Mouse (Mus musculus) kidney, embryonic 15.5 days (tissue): ENCODE data around the gene Camta1. TPM values are rescaled to one million over a fixed set of nuclear protein-coding genes. Genes with fewer than 3 reads are reported as not detected.

Experiments
- ATAC-seq: fragments of 200-750 bp; cut with Nextera tagmentation; replicated peaks from 2 replicates; pipeline ENCODE4 v1.8.0; 2017; ENCODE audit warnings: moderate TSS enrichment; ENCODE audit not compliant: low FRiP score
- H3K27ac ChIP-seq: fragments of 300-500 bp; sonication (generic); 2 replicates; pipeline ENCODE4 v1.5.1; 2015; ENCODE audit warnings: mild to moderate bottlenecking, inconsistent platforms
- H3K27me3 ChIP-seq: fragments of 300-500 bp; sonication (generic); 2 replicates; pipeline ENCODE4 v1.6.1; 2015; ENCODE audit warnings: inconsistent platforms
- H3K36me3 ChIP-seq: fragments of 300-500 bp; sonication (generic); 2 replicates; pipeline ENCODE4 v1.6.1; 2015; ENCODE audit warnings: inconsistent platforms
- H3K4me1 ChIP-seq: fragments of 300-500 bp; sonication (generic); 2 replicates; pipeline ENCODE4 v1.6.1; 2015; ENCODE audit warnings: inconsistent platforms
- H3K4me2 ChIP-seq: fragments of 300-500 bp; sonication (generic); 2 replicates; pipeline ENCODE4 v1.6.1; 2015; ENCODE audit warnings: moderate library complexity, mild to moderate bottlenecking, inconsistent platforms
- H3K4me3 ChIP-seq: fragments of 300-500 bp; sonication (generic); replicated peaks from 2 replicates; pipeline ENCODE4 v1.5.1; 2015; ENCODE audit warnings: mild to moderate bottlenecking, inconsistent platforms
- H3K9ac ChIP-seq: fragments of 300-500 bp; sonication (generic); 2 replicates; pipeline ENCODE4 v1.6.1; 2015; ENCODE audit warnings: mild to moderate bottlenecking, inconsistent platforms
- H3K9me3 ChIP-seq: fragments of 300-500 bp; sonication (generic); replicated peaks from 2 replicates; pipeline ENCODE4 v1.6.1; 2016; ENCODE audit warnings: inconsistent platforms
- WGBS: fragments of 180-500 bp; shearing (Covaris S2); methylation state at CpG from one replicate; pipeline ENCODE4 v1.1.7; 2015; ENCODE audit warnings: mixed read lengths; 5-methylcytosine and 5-hydroxymethylcytosine counted together
- polyA plus RNA-seq: library from polyadenylated mRNA; unstranded; fragments of >200 nt; fragmentation: Nextera tagmentation; extraction: Ambion mirVana; gene quantifications from 2 replicates; pipeline ENCODE4 v1.2.1, GENCODE M21; 2015

Gene Camta1
- polyA plus RNA-seq, 1 experiment from 2014 or later = 87.9 TPM

DNA sequence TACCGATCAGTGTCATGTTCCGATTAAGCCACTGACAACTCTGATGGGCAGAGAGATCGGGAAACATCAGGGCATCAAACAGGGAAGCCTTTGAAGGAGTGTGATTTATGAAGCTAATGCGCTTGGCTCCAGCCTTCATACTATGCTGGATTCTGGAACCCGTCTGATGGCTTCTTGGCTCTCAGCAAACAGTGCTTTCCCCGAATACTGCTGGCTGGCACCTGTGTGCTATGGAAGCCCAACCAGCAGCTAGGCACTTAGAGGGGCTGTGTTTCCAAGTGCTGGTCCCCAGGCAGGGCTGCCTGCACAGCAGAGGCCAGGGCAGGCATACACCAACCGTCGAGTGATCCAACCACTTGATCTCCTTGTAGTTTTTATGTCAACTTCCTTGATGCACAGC lies 701.2 kb downstream of the Camta1 start:
- no peak overlapping the region for H3K4me3 ChIP-seq
- no peak overlapping the region for H3K9ac ChIP-seq
- 0 out of 2 replicates have a peak, but pooled peaks cover 2% of the 10 kb centered on the region for H3K4me1 ChIP-seq
- no peak for ATAC-seq
- H3K27ac ChIP-seq = no peak overlapping the region
- H3K36me3 ChIP-seq = no peaks in the 10 kb centered on the region
- H3K27me3 ChIP-seq = peaks cover 45% of the 10 kb centered on the region
- WGBS = 69% methylated on average over 8 of the region's 8 CpGs
- no peaks in the 10 kb centered on the region for H3K9me3 ChIP-seq
- H3K4me2 ChIP-seq = no peak overlapping the region

DNA sequence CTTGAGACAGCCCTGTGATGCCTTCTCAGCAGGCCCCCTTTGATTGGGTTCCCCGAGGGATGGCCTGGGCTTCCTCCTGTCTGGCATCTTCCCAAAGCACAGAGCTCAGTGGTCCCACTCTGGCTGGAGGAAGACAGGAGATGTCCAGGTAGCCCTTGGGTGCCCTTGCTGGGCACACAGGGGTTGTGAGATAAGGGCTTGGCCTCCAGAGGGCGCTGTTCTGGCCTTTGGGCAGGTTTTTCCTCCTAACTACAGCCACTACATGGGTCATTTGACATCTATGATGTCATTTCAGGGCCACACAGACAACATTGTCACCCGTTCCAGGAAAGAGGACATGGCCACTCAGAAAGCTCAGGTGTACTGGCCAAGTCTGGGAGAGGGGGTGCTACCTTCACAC lies 703.4 kb downstream of the Camta1 start:
- Histone ChIP-seq H3K9me3 (no peaks in the 10 kb centered on the region), H3K9ac (no peak overlapping the region), H3K4me1 (no peaks in the 10 kb centered on the region), H3K4me2 (no peak overlapping the region), H3K36me3 (no peaks in the 10 kb centered on the region), H3K4me3 (no peak overlapping the region), H3K27me3 (peaks cover 39% of the 10 kb centered on the region), H3K27ac (no peak overlapping the region)
- WGBS = 45% methylated on average over 3 of the region's 3 CpGs
- ATAC-seq = no peak

DNA sequence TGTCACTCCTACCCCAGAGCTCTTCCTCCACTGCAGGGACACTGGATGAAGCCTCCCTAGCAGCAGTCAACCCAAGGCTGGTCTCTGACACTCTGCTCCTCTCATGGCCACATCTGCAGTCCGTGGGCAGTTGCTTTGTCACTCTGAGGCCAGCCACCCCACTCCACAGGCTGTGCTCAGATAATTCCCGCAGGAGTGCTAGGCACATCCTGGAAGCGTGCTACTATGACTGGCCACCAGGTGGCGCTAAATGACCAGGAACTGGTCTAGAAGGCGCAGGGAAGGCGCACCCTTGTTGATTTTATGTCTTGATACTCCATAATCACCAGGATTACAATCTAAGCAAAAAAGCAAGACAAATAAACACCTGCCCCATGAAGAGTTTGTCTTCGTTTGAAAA lies 704.8 kb downstream of the Camta1 start:
- H3K36me3 ChIP-seq = no peaks in the 10 kb centered on the region
- H3K9ac ChIP-seq = no peak overlapping the region
- peaks cover 8% of the 10 kb centered on the region for H3K4me1 ChIP-seq
- H3K9me3 ChIP-seq = no peaks in the 10 kb centered on the region
- peaks cover 36% of the 10 kb centered on the region for H3K27me3 ChIP-seq
- H3K27ac ChIP-seq = no peak overlapping the region
- ATAC-seq = 0 out of 2 replicates have a peak, but pooled peaks have one; percentile 34
- WGBS = 1% methylated on average over 7 of the region's 7 CpGs
- H3K4me3 ChIP-seq = no peak overlapping the region
- no peak overlapping the region for H3K4me2 ChIP-seq

DNA sequence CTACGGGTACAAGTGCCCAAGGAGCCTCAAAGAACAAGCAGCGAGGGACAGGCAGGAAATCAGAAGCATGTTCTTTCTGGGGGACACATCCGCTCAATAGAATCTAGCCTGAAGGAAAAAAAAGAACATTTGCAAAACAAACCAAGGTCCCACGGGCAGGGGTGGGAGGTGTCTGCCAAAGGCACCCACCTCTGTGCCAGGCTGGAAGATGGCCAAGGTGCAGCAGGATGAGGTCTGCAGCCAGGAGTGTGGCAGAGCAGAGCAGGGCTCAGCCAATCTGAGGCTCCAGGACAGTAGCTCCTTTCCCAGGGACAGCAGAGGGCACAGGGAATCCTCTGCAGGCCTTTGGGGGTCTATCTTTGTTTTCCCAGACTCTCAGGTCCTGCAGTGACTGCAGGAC lies 706.1 kb downstream of the Camta1 start:
- no peaks in the 10 kb centered on the region for H3K36me3 ChIP-seq
- no peaks in the 10 kb centered on the region for H3K9me3 ChIP-seq
- H3K27ac ChIP-seq = no peak overlapping the region
- peaks cover 34% of the 10 kb centered on the region for H3K27me3 ChIP-seq
- no peak for ATAC-seq
- H3K9ac ChIP-seq = no peak overlapping the region
- H3K4me3 ChIP-seq = no peak overlapping the region
- 73% methylated on average over 4 of the region's 4 CpGs for WGBS
- no peak overlapping the region for H3K4me2 ChIP-seq
- peaks cover 8% of the 10 kb centered on the region for H3K4me1 ChIP-seq

DNA sequence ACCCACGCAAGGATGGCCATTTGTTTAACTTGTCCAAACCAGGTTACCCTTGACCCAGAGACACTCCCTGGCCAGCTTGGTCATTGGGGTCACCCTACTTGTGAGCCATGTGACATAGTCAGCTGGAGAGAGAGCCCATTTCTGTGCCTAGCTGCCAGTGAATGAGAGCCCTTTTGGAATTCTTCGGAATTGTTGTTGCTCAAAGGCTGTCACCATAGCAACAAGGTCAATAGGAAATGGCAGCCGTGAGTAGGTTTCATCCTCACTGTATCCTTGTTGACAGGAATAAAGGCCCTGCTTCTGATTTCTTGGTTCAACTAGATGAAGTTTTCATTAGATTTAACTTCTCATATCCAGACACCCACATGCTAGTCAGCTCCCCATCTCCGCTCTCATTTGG lies 707.4 kb downstream of the Camta1 start:
- Histone ChIP-seq H3K4me2 (no peak overlapping the region), H3K4me1 (peaks cover 12% of the 10 kb centered on the region), H3K9ac (no peak overlapping the region), H3K36me3 (no peaks in the 10 kb centered on the region), H3K27me3 (peaks cover 30% of the 10 kb centered on the region), H3K27ac (no peak overlapping the region), H3K4me3 (no peak overlapping the region), H3K9me3 (no peaks in the 10 kb centered on the region)
- WGBS = 54% methylated on average over 4 of the region's 4 CpGs
- no peak for ATAC-seq

DNA sequence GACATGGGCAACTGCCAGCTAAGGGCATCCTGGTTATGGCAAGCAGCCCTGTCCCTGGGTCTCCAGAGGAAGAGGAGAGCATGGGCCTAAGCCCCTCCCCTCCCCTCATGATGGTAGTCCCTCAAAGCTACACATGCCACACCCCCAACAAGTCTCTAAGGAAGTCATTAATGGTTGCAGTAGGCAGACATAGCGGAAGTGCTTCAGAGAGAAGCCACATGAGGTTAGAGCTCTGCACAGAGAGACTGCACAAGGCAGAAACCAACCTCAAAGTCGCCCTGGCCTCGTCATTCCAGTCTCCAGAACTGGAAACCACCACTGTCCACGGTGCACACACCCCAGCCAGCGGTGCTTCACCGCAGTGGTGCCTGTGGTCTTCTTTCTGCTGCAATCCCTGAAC lies 709.7 kb downstream of the Camta1 start:
- 74% methylated on average over 6 of the region's 6 CpGs for WGBS
- Histone ChIP-seq H3K4me3 (no peak overlapping the region), H3K4me2 (no peak overlapping the region), H3K4me1 (peaks cover 18% of the 10 kb centered on the region), H3K27ac (no peak overlapping the region), H3K27me3 (peaks cover 34% of the 10 kb centered on the region), H3K9ac (no peak overlapping the region), H3K9me3 (no peaks in the 10 kb centered on the region), H3K36me3 (no peaks in the 10 kb centered on the region)
- peak; percentile 20; the same call in 1 of the 2 replicates for ATAC-seq

DNA sequence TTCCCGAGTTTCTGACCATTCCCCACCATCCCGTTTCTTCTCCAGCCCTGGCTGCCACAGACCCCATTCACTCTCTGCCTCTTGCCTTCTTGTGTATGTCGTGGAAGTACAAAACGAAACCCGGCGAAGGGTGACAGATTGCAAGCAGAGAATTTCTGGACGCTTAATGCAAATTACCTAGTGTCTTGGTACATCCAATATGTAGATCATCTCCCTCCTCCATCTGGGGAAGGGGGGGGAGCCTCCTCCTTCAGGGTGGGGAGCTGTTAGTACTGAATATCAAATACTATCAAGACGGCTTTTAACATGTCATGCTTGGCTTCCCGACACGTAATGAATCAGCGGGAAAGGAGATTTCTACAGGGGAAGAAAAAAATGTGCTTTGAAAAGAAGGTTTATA lies 710.8 kb downstream of the Camta1 start:
- no peak overlapping the region for H3K27ac ChIP-seq
- H3K36me3 ChIP-seq = no peaks in the 10 kb centered on the region
- H3K9me3 ChIP-seq = no peaks in the 10 kb centered on the region
- peaks cover 18% of the 10 kb centered on the region for H3K4me1 ChIP-seq
- H3K4me2 ChIP-seq = no peak overlapping the region
- no peak overlapping the region for H3K9ac ChIP-seq
- ATAC-seq = no peak
- WGBS = 64% methylated on average over 11 of the region's 11 CpGs
- H3K27me3 ChIP-seq = peaks cover 32% of the 10 kb centered on the region
- no peak overlapping the region for H3K4me3 ChIP-seq

DNA sequence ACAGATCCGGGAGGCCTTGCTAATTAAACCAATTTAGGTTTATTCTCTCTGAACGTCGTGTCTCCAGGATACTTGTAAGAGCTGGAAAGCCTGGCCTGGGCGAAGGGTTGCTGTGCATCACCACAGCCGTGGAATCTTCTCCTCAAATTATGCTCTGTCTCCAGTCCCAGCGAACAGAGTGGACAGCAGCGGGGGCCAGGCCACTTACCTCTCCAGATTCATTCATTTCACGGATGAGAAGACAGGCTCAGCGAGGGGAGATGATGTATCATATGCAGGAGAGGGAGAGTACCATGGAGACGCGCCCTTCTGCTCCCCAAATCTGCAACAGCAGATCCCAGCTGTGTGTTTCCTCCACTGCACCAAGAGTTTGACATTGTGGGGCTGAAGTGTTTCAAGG lies 711.6 kb downstream of the Camta1 start:
- no peak overlapping the region for H3K27ac ChIP-seq
- WGBS = 55% methylated on average over 11 of the region's 11 CpGs
- H3K4me3 ChIP-seq = no peak overlapping the region
- peaks cover 18% of the 10 kb centered on the region for H3K4me1 ChIP-seq
- no peak overlapping the region for H3K4me2 ChIP-seq
- no peaks in the 10 kb centered on the region for H3K9me3 ChIP-seq
- no peak for ATAC-seq
- no peaks in the 10 kb centered on the region for H3K36me3 ChIP-seq
- H3K27me3 ChIP-seq = peaks cover 25% of the 10 kb centered on the region
- H3K9ac ChIP-seq = no peak overlapping the region

DNA sequence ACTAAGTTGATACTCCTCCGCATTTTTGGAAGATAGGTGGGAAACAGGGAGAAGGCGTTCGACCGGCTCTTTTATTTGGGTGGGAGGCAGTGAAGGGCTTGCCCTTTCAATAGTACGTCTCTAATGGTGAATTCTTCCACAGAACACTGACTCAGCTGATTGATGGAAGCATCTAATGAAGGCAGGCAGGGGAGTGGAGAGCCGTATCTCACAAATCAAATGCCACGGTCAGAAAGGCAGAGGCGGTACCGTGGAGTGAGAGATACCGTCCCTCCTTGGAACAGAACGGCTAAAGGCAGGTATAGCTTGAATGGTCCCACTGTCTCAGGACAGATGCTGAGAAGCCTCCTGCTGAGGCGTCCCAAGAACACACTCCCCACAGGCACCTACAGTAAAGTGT lies 714.1 kb downstream of the Camta1 start:
- H3K9ac ChIP-seq = no peak overlapping the region
- H3K27ac ChIP-seq = no peak overlapping the region
- H3K27me3 ChIP-seq = peaks cover 19% of the 10 kb centered on the region; the same call in 1 of the 2 replicates
- peaks cover 6% of the 10 kb centered on the region for H3K9me3 ChIP-seq
- H3K4me2 ChIP-seq = no peak overlapping the region
- H3K4me1 ChIP-seq = peaks cover 14% of the 10 kb centered on the region
- H3K36me3 ChIP-seq = no peaks in the 10 kb centered on the region
- no peak for ATAC-seq
- 21% methylated on average over 12 of the region's 12 CpGs for WGBS
- no peak overlapping the region for H3K4me3 ChIP-seq

DNA sequence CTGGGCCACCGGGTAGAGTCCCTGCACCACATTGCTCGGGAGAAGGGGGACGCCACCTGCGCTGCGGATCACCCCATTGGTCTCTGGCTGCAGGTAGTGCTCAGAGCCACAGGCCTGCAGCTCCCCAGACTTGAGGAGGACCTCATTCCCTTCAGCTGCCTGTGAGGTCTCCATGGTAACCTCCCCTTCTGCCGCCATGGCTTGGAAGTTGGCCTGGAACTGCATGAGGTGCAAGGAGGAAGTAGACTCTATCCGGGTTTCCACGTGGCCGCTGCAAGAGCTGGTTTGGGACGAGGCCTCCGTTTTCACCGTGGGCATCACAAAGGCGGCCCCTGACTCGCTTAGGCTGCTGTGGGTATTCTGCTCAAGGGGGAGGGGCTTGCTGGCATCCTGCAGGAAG lies 717.6 kb downstream of the Camta1 start:
- no peak for ATAC-seq
- no peak overlapping the region for H3K4me3 ChIP-seq
- H3K27ac ChIP-seq = no peak overlapping the region
- no peak overlapping the region for H3K4me2 ChIP-seq
- no peak overlapping the region for H3K9ac ChIP-seq
- H3K36me3 ChIP-seq = no peaks in the 10 kb centered on the region
- peaks cover 31% of the 10 kb centered on the region for H3K27me3 ChIP-seq
- WGBS = 94% methylated on average over 14 of the region's 14 CpGs
- peaks cover 26% of the 10 kb centered on the region for H3K4me1 ChIP-seq
- H3K9me3 ChIP-seq = peaks cover 6% of the 10 kb centered on the region

DNA sequence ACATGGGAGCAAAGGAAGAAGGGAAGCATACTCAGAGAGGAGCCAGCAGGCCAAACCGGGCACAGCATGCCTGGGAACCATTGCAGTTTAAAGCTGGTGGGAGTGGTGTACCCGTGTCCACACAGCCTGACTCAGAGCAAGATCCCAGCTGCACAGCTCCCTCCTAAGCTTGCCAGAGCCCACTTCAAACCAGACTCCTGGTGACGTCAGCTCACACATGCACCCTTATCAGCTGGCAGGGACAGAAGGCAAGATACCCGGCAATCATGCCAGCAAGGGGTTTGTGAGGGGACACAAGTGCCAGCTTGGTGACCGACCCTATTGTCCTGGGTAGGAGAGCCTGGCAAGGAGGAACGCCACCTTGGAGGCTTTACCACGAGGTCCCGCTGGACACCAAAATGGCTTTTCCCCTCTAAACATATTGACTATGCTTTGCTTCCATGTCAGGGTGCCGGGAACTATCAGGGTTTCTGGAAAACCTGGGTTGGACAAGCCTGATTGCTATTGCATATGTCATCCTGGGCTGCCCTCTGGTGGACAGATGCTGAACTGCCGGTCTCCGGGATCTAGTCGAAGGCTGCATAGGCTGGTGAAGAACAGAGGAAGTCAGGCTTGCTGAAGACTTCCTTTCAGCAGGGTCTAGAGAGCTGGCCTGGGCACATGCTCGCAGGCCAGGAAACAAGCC lies 720.3 kb downstream of the Camta1 start:
- peaks cover 6% of the 10 kb centered on the region for H3K9me3 ChIP-seq
- H3K4me1 ChIP-seq = peaks cover 33% of the 10 kb centered on the region
- H3K4me2 ChIP-seq = peak overlapping the region; percentile 48
- no peaks in the 10 kb centered on the region for H3K36me3 ChIP-seq
- H3K9ac ChIP-seq = 0 out of 2 replicates have a peak overlapping the region, but pooled peaks have one; percentile 29
- peak overlapping the region; percentile 18 for H3K4me3 ChIP-seq
- 9% methylated on average over 13 of the region's 13 CpGs for WGBS
- no peak overlapping the region for H3K27ac ChIP-seq
- H3K27me3 ChIP-seq = peaks cover 34% of the 10 kb centered on the region
- peak; percentile 34; the same call in 1 of the 2 replicates for ATAC-seq

DNA sequence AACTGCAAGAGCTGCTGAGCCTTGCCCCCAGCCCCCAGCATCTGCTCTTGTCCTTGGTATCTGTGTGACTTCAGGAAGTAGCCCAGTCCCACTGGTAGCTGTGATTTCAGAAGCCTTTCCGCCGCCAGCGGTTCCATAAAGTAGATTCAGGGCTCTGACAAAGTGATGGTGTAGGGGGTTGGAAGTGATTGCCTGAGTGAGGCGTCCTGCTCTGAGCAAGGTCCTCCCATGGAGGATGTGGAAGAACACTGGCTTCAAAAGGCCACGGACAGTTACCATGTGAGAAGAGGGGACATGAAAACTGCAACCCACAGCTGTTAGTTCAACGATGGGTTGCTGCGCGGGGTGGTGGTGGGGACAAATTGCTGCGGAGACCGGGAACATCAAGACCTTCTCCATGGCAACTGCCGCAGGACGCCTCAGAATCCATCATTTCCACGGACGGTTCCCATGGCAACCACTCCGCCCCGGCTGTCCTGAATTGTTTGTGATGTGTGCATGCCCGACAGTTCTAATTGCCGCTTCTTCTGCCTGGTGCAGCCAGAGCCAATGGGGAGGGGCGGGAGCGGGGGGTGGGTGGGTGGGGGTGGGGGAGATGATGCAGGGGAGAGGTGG lies 721.2 kb downstream of the Camta1 start:
- no peak overlapping the region for H3K27ac ChIP-seq
- H3K9ac ChIP-seq = no peak overlapping the region
- H3K36me3 ChIP-seq = no peaks in the 10 kb centered on the region
- H3K9me3 ChIP-seq = peaks cover 6% of the 10 kb centered on the region
- 4% methylated on average over 20 of the region's 20 CpGs for WGBS
- ATAC-seq = no peak
- H3K27me3 ChIP-seq = peaks cover 38% of the 10 kb centered on the region
- H3K4me2 ChIP-seq = peak overlapping the region; percentile 27
- H3K4me1 ChIP-seq = peaks cover 33% of the 10 kb centered on the region
- no peak overlapping the region for H3K4me3 ChIP-seq
